Mouse (Mus musculus): ENCODE measurements at regions not wholly inside any gene's neighbourhood (a gene's known extent, or its start where the extent isn't known, plus 50 kb on each side); places are given as distances from the start of the nearest gene placed in this dataset.

DNA sequence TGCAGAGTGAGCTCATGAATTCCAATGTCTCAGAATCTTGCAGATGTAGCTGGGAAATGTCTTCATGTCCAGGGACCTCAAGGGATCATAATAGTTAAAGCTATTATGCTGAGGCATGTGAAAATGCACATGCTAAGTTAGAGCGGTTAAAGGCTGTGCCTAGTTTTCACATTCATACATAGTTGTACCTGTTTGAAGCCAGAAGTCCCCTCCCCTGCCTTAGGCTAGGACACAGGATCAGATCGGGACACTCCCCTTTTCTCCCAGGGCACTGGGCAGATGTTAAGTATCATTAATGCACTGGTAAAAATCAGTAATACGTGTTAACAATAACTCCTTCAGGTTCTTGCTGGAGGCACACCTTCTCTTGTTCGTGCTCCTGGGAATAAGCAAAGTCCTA, 51.6 kb upstream of the Tmem14a start:
- TF ChIP-seq CTCF (IDR thresholded peaks at IDR 0.05; ENCODE audit: low read depth, low read length) (no peak), POLR2A (IDR thresholded peaks at IDR 0.05; ENCODE audit: borderline replicate concordance, low read depth, low read length) (no peak)
